Mouse (Mus musculus): ENCODE measurements at regions not wholly inside any gene's neighbourhood (a gene's known extent, or its start where the extent isn't known, plus 50 kb on each side); places are given as distances from the start of the nearest gene placed in this dataset.

- no peak for DNase-seq
Observed at GRCm38 (mm10) chr6:93623541-93623940, 660.2 kb downstream of the Magi1 start.

- no peak for DNase-seq
Observed at GRCm38 (mm10) chr6:93616926-93617325, 666.8 kb downstream of the Magi1 start.

DNA sequence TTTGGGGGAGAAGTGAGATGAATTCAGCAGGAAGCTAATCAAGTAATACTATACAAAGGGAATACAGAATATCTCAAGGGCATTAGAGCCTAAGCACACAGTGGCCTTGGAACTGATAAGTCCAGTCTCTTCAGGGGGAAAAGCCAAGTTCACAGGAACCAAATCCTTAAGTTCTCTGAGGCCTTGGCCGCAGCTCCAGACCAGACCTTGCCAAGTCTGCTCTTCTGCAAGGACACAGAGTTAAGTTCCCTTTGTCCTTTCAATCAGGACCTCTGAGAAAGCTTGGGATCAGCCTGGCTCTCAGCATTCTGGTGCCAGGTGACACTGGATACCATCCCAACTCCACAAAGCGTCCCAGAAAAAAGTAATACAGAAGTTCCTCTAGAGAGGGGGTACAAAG lies 657.1 kb upstream of the Adamts9 start:
- no peak for DNase-seq

GRCm38 (mm10) chr6:93599371-93599770 lies 656.1 kb upstream of the Adamts9 start:
- DNase-seq = no peak

DNA sequence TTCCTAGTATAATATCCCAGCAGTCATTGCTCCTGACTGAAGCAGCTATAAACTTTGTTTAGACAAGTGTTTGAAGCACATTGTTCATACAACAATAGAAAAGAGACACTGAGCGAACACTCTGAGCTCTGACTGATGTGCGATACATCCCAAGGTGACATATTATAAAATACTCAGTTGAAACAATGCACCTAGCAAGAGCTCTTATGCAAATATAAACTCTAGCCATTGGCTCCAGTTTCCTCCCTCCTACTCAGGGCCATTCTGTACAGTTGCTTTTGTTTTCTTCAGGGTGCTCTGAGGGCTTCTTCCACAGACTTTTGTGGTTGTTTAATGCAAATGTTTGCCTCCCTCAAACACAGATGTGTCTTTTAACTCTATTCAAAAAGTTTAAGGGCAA lies 646.6 kb upstream of the Adamts9 start:
- no peak for DNase-seq

GRCm38 (mm10) chr6:93586871-93587270 lies 643.6 kb upstream of the Adamts9 start:
- DNase-seq = no peak

DNA sequence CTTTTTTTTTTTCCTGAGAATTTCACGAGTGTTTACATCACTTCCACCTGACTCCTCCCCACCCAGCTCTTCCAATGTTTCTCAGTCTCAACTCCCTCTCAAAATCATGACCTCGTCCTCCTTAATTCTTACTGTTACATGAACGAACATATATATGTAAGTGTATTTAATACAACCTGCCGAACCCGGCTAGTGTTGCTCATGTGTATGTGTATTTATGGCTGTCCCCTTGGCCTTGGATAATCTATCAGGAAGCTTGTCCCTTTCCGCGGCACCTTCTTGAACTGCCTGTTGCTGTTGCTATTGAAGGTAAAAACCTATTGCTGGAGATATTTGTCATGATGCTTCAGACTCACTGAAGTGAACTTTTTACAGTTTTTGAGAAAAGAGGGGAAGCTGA lies 637.8 kb upstream of the Adamts9 start:
- DNase-seq = no peak

GRCm38 (mm10) chr6:93580716-93581115 lies 637.4 kb upstream of the Adamts9 start:
- DNase-seq = no peak

GRCm38 (mm10) chr6:93575249-93575648 lies 632.0 kb upstream of the Adamts9 start:
- no peak for DNase-seq

- no peak for DNase-seq
Observed at GRCm38 (mm10) chr6:93573679-93574635, 630.7 kb upstream of the Adamts9 start.

DNA sequence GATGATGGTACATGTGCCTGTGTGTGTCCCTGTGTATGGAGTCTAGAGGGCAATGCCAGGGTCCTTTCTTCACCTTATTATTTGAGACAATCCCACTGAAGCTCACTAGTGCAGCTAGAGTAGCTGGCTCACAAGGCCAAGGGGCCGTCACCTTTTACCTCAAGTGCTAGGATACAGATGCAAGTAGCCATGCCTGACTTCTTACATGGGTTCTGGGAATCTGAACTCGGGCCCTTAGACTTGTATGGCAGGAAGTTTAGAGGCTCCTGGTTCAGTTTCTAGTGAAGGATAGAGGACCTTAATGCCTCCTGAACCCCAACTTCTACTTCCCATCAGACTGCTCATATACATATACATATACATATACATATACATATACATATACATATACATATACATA lies 626.6 kb upstream of the Adamts9 start:
- no peak for DNase-seq

- no peak for DNase-seq
Observed at GRCm38 (mm10) chr6:93569211-93569610, 625.9 kb upstream of the Adamts9 start.

- no peak for DNase-seq
Observed at GRCm38 (mm10) chr6:93566661-93567060, 623.4 kb upstream of the Adamts9 start.

DNA sequence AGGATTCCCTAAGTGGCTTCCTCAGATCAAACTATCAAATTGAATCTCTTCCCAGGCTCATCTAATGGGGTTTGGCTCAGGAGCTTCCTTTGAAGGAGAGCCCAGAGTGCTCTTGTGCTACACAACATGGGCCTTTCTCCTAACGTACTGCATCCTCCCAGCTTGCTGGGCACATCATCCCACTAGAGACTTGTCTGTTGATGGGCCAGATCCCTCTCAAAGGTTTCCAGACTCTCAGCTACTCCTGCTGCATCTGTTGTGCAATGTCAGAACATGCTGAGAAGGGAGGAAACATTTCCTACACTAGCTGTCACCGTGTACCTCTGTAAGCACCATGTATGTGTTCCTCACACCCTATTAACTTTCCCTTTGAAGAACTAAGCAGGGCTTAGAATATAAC lies 605.0 kb upstream of the Adamts9 start:
- DNase-seq = no peak

- no peak for DNase-seq
Observed at GRCm38 (mm10) chr6:93544246-93544645, 601.0 kb upstream of the Adamts9 start.

GRCm38 (mm10) chr6:93543354-93544129 lies 600.2 kb upstream of the Adamts9 start:
- DNase-seq = no peak

DNA sequence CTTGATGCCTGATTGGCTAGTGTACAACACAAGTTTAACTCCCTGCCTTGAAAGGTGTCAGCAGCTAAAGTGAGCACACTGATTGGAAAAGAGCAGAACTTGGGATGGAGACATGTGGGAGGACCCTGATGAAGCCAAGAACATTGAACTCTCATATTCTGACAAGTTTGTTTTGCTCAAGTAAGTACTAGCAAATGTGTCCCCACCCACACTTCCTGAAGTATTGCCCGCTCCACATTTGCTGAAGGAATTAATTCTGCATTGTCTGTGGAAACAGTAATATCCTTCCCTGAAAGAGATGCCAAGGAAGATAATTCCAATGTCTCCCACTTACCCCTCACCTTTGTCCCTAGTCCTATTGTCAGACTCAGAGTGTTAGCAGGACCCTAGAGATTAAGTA lies 596.3 kb upstream of the Adamts9 start:
- DNase-seq = no peak

DNA sequence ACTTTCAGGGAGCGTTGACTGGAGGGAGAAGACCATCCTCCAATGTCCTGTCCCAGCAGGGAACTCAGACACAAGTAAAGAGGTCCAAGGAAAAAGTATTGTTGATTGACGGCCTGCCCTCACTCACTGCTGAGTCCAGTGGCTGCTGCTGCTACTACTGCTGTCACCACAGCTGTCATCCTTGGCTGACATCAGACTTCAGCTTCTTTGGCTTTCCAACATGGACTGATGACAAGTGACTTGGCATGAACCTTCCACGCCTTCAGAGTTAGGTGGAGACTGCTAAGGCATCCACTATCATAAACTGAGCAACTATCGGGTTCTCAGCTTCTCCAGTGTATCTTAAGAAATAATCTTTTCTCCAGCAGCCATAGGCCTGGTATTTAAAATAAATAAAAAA lies 595.9 kb upstream of the Adamts9 start:
- DNase-seq = no peak

DNA sequence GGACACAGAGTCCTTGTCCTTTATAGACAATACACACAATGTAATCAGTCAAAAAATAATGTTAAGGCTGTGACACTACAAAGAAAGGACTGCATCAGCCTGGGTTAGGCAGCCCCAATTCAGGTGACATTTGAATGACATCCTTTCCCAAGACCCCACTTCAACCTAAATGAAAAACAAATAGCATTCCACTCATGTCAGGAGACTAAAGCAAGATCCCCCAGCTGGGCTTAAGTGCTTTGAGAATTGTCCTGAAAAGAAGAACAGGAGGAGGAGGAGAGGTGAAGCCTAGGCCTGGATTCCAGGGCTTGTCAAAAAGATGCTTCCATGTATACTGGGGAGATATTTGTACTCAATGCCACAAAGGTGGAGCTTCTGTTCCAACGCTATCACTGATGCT lies 594.7 kb upstream of the Adamts9 start:
- no peak for DNase-seq

DNA sequence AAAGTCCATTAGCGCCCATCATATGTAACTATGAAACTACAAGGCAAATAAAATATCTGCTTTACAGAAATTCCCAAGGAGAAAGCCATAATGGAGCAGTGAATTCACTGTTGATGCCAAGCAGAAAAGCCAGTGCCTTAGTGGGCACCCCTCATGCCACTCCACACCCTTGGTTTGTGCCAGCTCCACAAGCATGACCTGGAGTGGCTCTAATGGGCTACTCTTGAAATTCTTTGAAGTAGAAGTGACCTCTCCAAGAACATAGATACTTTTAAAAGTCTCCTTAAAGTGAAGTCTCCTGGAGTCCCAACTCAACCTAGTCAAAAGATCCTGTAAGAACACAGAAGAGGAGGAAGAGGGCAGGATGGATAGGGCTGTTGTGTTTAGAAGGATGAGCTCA lies 593.8 kb upstream of the Adamts9 start:
- no peak for DNase-seq

DNA sequence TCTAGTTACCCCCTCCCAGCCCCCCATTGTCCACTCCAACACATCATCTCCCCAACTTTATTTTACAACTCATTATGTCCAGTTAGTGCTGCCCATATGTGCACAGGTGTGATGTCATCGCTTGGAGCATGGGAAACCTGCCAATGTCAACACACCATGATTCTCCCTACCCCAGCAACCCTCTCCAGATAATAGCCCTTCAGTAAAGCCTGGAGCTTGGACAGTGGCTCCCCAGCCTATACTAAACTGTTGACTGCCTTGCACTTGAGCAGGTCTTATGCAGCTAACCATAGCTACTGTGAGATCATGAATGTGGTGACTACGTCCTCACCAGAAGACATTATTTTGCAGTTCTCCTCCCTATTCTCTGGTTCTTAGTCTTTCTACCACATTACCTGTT lies 570.5 kb upstream of the Adamts9 start:
- no peak for DNase-seq

DNA sequence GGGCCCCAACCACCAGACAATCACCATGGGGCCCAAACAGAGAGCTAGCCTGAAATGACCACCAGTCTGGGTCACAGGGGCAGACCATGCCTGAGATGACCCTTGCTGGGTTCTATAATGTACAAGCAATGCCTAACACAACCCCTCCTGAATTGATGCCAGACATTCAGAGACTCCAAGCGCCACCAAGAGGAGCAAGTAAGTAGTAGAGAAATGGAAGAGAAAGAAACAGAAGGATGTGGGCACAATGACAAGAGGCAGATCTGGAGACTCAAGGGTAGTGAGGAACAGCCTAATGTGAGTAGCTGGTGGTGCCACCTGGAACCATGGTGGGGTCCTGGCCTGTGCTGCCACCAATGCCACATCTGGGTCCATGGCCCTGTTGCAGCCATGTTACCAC lies 566.6 kb upstream of the Adamts9 start:
- no peak for DNase-seq

- DNase-seq = no peak
Observed at GRCm38 (mm10) chr6:93497824-93498223, 554.5 kb upstream of the Adamts9 start.

- no peak for DNase-seq
Observed at GRCm38 (mm10) chr6:93488441-93488955, 545.2 kb upstream of the Adamts9 start.

Data from spleen, adult 18-20 months (tissue).